Mouse (Mus musculus) testis, adult 2 months (tissue): ENCODE results near the gene B4galnt2.

Experiments used
- CTCF ChIP-seq: fragments of 200-500 bp; IDR thresholded peaks from 2 replicates; pipeline ENCODE4 v1.5.1; 2012; ENCODE audit warnings: low read depth, mild to moderate bottlenecking, inconsistent platforms, low read length, moderate library complexity; ENCODE audit not compliant: control insufficient read depth, insufficient read depth, insufficient replicate concordance
- POLR2A ChIP-seq: fragments of 200-500 bp; IDR thresholded peaks from 2 replicates; pipeline ENCODE4 v1.6.1; 2012; ENCODE audit warnings: low read depth, mild to moderate bottlenecking, inconsistent platforms, low read length, moderate library complexity; ENCODE audit not compliant: control insufficient read depth

- TF ChIP-seq CTCF (no peak), POLR2A (no peak)
Observed at GRCm38 (mm10) chr11:95921991-95922621, 7.4 kb upstream of the B4galnt2 start.
